Mouse (Mus musculus) cerebellum, postnatal 10 days (tissue): ENCODE measurements around the gene Asb3.

Experiments
- DNase-seq, 2 experiments: peaks; one replicate each; pipeline ENCODE4 v3.0.0; 2021; ENCODE audit warnings: mixed read lengths in 2 of 2

Asb3 gene

DNA sequence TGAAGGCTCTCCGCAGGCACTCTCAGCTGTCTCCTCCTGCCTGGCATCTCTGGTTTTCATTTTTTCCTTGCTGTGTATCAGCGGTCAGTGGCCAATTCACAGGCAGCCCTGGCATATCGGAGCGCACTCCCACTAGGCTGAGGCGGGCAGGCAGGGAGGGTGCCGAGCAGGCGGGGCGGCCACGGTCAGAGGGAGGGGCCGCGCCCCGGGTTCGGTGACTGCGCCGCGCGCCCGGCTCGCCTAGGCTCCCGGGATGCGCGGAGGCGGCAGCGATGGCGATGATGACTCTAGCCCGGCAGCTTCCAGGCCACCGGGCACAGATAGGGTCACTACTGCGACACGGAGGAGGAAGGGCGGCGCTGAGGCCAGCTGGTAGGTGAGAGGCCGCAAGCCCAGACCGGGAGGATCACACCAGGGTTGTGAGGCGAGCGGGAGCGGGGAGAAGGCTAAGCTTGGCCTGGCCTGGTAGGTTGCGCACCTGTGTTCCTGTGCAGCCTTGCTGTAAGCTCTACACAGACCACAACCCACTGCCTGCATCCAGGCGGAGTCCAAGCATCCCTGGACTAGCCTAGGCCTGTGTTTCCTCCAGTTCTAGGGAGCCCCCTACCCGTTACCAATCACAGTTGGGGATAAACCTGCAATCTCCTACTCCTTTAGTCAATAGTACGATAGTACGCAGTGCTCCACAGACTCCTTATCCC is at the start of gene Asb3, which contains the start of gene Gpr75:
TSS of gene Asb3 (plus strand) at position 246 of the 701 bp plus-strand sequence.
TSS of gene Gpr75 (plus strand) at position 188 of the 701 bp plus-strand sequence.
- peak; percentile 85 to 90 for DNase-seq

- no peak for DNase-seq
Observed at GRCm38 (mm10) chr11:30838793-30839192, 46.4 kb upstream of the Asb3 start.

GRCm38 (mm10) chr11:30844355-30844754 is 40.9 kb upstream of the Asb3 start:
- DNase-seq, result peak in 1 of 2 experiments; percentile 7

DNA sequence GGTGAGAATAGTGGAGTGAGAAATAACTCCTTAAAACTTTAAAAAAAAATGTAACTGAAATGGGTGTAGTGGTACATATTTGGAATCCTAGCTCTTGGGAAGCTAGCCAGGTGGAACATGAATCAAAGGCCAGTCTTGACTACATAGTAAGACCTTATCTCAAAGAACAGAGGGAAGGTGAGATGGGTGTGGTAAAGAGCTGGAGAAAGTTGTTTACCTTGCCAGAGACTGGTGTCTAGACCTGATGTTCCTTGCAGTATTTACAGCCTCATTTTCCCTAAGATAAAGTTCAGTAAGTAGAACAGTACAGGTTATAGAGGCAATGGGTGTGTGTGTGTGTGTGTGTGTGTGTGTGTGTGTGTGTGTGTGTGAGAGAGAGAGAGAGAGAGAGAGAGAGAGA is 12.8 kb upstream of the Asb3 start:
- DNase-seq, result no peak

- no peak for DNase-seq
Observed at GRCm38 (mm10) chr11:30888153-30888552, 2.9 kb downstream of the Asb3 start.

GRCm38 (mm10) chr11:30896201-30896600 is 11.0 kb downstream of the Asb3 start:
- no peak for DNase-seq

GRCm38 (mm10) chr11:30899312-30899711 is 14.1 kb downstream of the Asb3 start:
- no peak for DNase-seq

GRCm38 (mm10) chr11:30912311-30912710 is 27.1 kb downstream of the Asb3 start:
- no peak for DNase-seq

DNA sequence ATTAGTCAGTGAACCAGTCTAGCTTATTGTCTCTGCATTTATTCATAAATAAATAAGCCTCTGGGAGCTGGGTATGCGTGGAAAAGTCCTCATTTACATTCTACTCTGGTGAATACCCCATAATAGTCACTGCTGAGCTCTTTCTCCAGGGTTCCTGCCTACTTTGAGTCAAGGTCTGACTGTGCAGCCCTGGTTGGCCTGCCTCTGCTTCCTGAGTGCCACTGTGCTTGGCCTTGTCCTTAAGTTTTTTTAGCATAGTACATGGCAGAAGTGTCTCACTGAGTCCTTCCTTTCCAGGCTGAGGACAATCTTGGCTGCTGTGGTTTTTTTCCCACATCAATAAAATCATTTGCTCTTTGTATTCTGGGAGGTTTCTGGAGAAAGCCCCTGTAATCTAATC is 35.4 kb downstream of the Asb3 start:
- no peak for DNase-seq

DNA sequence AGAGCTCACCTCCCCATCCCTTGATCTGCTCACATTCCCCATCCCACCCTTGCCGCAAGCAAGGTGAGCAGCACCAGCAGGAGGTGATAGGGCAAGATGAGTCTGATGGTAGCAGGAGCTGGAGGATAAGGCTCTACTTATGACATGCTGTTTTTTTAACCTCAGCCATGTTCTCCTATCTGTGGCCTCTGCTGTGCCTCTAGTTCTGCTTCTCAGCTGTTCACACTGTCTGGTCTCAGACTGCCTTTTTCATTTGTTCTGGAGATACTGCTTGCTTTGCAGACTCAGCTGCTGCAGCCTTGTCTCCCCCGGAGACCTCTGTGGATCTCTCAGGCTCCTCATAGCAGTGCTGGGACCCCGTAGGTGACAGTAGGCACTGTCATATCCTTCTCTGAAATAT is 38.1 kb downstream of the Asb3 start:
- DNase-seq, result no peak

GRCm38 (mm10) chr11:30928079-30928478 is 42.9 kb downstream of the Asb3 start:
- no peak for DNase-seq

DNA sequence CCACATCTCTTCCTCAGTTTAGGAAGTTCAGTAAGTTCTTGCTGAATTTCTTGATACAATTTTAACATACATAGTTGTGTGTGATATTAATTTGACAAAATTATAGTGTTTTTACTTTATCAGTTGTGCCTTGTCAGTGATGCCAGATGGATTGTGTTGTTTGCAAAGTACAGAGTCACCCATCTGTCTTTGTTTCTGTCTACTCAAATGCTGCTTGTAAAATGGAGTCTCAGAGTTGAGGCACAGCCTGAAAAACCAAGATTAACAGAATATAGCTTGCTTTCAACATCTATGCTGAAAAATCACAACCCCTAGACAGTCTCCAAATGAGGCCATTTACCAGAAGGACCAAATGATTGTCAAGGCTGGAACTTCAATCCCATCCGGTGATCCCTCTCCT is 43.3 kb downstream of the Asb3 start:
- no peak for DNase-seq

DNA sequence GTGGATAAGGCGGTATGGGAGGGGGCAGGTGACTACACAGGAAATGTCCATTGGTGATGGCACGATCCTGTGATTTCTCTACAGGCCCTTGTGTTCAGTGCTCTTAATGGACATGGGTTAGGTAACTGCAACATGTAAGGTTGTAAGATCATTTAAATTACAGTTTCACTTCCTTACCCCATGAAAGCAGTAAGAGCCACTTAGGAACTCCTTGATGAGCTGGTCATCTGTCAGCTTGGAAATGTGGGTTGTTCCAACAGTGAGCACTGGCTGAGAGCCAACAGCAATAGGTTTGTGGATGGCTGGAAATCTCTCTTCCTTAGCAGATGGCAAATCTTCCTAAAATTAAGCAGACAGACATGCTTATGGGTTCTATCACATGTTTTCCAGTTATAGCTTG is 58.3 kb downstream of the Asb3 start:
- peak; percentile 90 for DNase-seq

- DNase-seq, result no peak
Observed at GRCm38 (mm10) chr11:30952829-30953228, 67.6 kb downstream of the Asb3 start.

DNA sequence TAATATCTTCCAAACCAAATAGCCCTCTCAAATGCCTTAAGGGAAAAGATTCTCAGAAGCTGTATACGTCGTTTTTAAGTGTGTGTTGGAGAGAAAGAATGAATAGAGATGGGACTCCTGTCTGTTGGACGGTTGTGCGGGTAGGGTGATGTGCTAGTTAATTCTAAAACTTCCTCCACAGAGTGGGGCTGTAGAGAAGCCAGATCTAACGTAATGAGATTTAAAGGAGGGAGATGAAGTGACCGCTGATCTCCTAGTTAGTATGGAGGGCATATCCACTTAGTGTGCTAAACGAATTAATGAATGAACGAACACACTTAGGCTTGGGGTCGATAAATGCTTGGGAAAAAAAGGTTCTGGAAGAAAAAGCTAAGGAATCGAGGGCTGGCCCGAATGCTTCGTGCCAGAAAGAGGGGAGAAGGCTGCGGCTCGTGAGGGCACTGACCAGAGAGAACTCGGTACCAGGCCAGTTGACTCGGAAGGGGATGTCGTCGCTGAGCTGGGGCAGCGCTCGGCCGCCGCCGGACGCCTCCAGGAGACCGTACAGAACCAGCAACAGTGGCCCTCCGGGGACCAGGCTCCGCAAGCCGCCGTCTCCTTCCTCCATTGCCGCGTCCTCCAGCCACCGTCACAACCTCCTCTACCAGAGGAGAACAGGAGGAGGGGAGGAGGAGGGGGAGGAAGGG is 68.4 kb downstream of the Asb3 start:
- DNase-seq, result peak; percentile 62 to 66

GRCm38 (mm10) chr11:30954279-30954725 is 69.1 kb downstream of the Asb3 start, which contains the start of gene Erlec1:
Erlec1 (minus strand) TSS chr11:30954335.
- peak; percentile 91 to 93 for DNase-seq

DNA sequence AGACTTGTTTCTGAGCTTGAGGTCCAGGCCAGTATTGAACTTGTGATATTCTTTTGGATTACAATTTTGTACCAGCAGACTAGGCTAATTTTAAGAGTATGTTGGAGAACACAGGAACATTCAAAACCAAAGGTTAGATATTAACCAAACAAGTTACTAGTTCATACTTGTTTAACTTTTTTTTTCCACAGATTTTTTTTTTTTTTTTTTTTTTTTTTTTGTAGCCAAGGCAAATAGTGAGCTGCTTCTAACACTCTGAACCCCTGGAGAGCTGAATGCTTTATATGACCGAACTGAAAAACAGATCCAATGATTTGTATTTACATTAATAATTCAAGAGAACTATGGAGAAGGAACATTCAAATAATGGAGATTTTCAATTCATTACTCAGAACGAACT is 100.0 kb downstream of the Asb3 start:
- peak in 1 of 2 experiments; percentile 4 for DNase-seq

GRCm38 (mm10) chr11:30985877-30986624 is 100.8 kb downstream of the Asb3 start, which contains the start of gene Chac2:
Chac2 (minus strand) TSS chr11:30986350.
- DNase-seq, result peak; percentile 95 to 96

GRCm38 (mm10) chr11:30986625-30987017 is 101.4 kb downstream of the Asb3 start:
- peak in 1 of 2 experiments; percentile 3 for DNase-seq

DNA sequence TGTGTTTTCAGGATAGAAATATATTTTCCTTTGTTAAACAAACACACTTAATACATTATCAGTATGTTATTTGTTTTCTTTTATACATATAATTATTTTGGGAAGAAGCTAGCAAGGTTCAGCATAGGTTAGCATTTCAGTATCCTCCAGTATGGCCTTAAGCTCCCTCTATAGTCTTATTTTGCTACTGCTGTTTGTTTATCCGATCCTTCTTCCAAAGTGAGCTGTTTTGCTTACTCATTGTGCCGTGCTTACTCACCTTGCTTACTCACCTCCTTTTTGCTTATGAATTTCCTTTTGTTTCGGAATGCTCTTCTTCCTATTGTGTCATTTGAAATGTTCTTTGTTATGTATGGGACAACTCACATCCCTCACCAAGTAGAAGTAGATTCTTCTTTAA is 111.5 kb downstream of the Asb3 start:
- no peak for DNase-seq

GRCm38 (mm10) chr11:30998199-30998598 is 113.0 kb downstream of the Asb3 start:
- no peak for DNase-seq

GRCm38 (mm10) chr11:30998704-30999103 is 113.5 kb downstream of the Asb3 start:
- no peak for DNase-seq

DNA sequence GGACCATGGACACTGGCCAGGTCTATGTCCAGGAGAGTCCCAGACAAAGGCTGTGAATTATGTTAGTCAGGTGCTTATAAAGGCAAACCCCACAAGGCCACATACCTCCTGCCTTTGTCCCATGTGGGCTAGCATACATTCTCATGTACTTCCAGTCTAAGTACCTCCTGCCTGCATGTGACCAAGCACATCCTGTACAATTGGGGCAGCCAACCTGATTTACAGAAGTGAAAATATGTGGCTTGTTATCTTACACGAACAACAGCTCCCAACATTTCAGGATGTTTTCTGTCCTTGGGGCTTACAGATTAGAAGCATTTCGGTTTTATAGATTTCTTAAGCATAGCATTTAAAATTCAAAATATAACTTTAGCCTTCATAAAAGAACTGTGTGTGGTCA is 114.8 kb downstream of the Asb3 start:
- no peak for DNase-seq
